Mouse (Mus musculus): ENCODE results near the gene Ap4s1.
"Not testable (repeated sequence)": the region's sequence is repeated elsewhere in the genome, so short reads cannot be mapped to it uniquely, and the experiment has no call there.

GRCm38 (mm10) chr12:51649401-51649800 is 41.4 kb upstream of the Ap4s1 start:
- TF ChIP-seq POLR2A (IDR thresholded peaks at IDR 0.05; ENCODE audit: control insufficient read depth, extremely low read depth, insufficient read depth, low read length, poor library complexity); CTCF (IDR thresholded peaks at IDR 0.05; ENCODE audit: borderline replicate concordance, control insufficient read depth, extremely low read depth, insufficient read depth, low read length, poor library complexity): not testable (repeated sequence)
